ENCODE assay signal across 19 mouse cellular contexts in the genomic region with DNA sequence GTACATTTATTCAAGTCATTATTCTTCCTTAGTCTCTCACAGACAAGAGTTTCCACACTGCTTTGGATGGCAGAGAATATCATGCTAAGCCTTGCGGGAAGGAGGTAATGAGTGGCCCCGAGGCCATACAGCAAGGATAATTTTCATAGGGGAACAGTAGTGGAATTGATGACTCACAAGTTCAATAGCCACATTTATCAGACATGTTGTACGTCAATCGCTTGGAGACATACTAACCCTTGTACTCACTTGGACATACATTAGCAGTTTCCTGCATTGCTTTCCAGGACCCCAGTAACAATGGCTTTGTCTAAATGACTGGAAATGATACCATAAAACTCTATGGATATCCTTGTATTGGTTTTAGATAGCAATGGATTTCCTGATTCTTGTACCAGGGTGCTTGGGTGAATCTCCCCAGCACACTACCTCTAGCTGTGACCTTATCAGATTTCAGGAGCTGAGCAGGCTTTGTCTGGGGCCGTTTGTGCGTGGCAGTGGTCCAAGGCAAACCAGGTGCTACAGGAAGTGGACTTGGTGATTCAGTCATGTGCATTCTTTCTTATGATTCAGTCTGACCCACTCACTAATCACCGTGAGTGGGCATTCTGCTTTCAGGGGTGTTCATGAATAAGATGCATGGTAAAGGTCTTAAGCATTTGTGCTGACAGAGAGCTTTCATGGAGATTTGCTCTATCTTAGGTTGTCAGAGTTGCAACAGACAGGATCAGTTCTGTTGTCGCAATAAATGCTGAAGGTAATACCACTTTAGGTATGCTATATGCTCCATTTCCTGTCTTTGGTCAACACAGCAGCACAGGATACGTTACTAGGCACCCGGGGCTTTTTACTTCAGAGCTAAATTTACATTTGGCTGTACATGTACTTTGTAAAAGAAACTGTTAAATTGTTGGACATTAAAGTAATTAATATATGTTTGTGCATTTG.
DNase-seq lines count a peak whose midpoint lies in the region; ATAC-seq and TF ChIP-seq lines count a peak whose summit lies in the region.
"Had no signal": no experiment of that assay in that cellular context is flagged by ENCODE, and none has a peak within 500 bp of the region (broad histone marks: within the 10 kb centered on the region; RNA-seq: fewer than 3 reads in every experiment).

No protein-coding gene starts in this region.

- no peaks in the 10 kb centered on the region for H3K36me3 ChIP-seq in intestine, embryonic 15.5 days
- H3K36me3 ChIP-seq in small intestine, adult 2 months (ENCODE audit: control insufficient read depth, insufficient read depth, low read length), result no peaks in the 10 kb centered on the region
- H3K36me3 ChIP-seq: hindbrain, embryonic 15.5 days; liver, embryonic 15.5 days; neural tube, embryonic 13.5 days had no signal

- intact Hi-C loops in heart, postnatal 14 days (cut with DNase I), result no loop called here

- no peaks in the 10 kb centered on the region for H3K27me3 ChIP-seq in intestine, embryonic 15.5 days (replicated peaks)
- no peaks in the 10 kb centered on the region for H3K27me3 ChIP-seq in small intestine, adult 2 months (ENCODE audit: control insufficient read depth, insufficient read depth, low read length)
- H3K27me3 ChIP-seq: forebrain, embryonic 13.5 days; hindbrain, embryonic 15.5 days; liver, embryonic 15.5 days; neural tube, embryonic 13.5 days had no signal

- no peaks in the 10 kb centered on the region for H3K9me3 ChIP-seq in intestine, embryonic 15.5 days
- H3K9me3 ChIP-seq: forebrain, embryonic 13.5 days; hindbrain, embryonic 15.5 days; liver, embryonic 15.5 days; neural tube, embryonic 13.5 days had no signal

- no peak for TF ChIP-seq POLR2A in small intestine, adult 2 months (IDR thresholded peaks at IDR 0.05; ENCODE audit: low read depth, low read length)

- DNase-seq in lung, adult 18-20 months, result peak; percentile 36 to 56
- DNase-seq in lung, postnatal 14 days, result no peak
- peak; percentile 85 for DNase-seq in 416B (ENCODE audit: low read depth)
- DNase-seq in spleen, postnatal 10 days (ENCODE audit: low spot score in 2 of 2), result no peak
- no peak for DNase-seq in cerebellum, adult 11-12 months
- no peak for DNase-seq in heart, postnatal 14 days
- DNase-seq: cerebellum, postnatal 14 days; gastrocnemius, postnatal 25 days; heart, postnatal 10 days; kidney, adult 18-20 months; kidney, postnatal 25 days; layer of hippocampus, adult 9-11 months; thymus, postnatal 25 days had no signal

- TF ChIP-seq CTCF in small intestine, adult 2 months (IDR thresholded peaks at IDR 0.05; ENCODE audit: extremely low read depth, insufficient read length, insufficient replicate concordance, low read depth, low read length), result no peak

- peak; percentile 74 for ATAC-seq in intestine, embryonic 15.5 days
- ATAC-seq: forebrain, embryonic 13.5 days had no signal

- H3K9ac ChIP-seq in intestine, embryonic 15.5 days, result no peak overlapping the region
- H3K9ac ChIP-seq: forebrain, embryonic 13.5 days; hindbrain, embryonic 15.5 days; liver, embryonic 15.5 days; neural tube, embryonic 13.5 days had no signal

- no peak overlapping the region for H3K4me2 ChIP-seq in intestine, embryonic 15.5 days (replicated peaks)
- H3K4me2 ChIP-seq: forebrain, embryonic 13.5 days; hindbrain, embryonic 15.5 days; liver, embryonic 15.5 days; neural tube, embryonic 13.5 days had no signal

- peak overlapping the region; percentile 36; the same call in 1 of the 2 replicates for H3K27ac ChIP-seq in intestine, embryonic 15.5 days
- peak overlapping the region; percentile 91 for H3K27ac ChIP-seq in small intestine, adult 2 months (ENCODE audit: insufficient read depth, low read depth, low read length)
- H3K27ac ChIP-seq: forebrain, embryonic 13.5 days; hindbrain, embryonic 15.5 days; liver, embryonic 15.5 days; neural tube, embryonic 13.5 days had no signal

- H3K4me3 ChIP-seq in intestine, embryonic 15.5 days (replicated peaks), result no peak overlapping the region
- no peak overlapping the region for H3K4me3 ChIP-seq in small intestine, adult 2 months (ENCODE audit: low read depth, low read length)
- H3K4me3 ChIP-seq: forebrain, embryonic 13.5 days; hindbrain, embryonic 15.5 days; liver, embryonic 15.5 days; neural tube, embryonic 13.5 days had no signal

- 61% methylated on average over 10 of the region's 10 CpGs for WGBS in intestine, embryonic 15.5 days
- 20% methylated on average over 10 of the region's 10 CpGs for WGBS in small intestine, adult 2 months

- no peaks in the 10 kb centered on the region for H3K4me1 ChIP-seq in intestine, embryonic 15.5 days (replicated peaks)
- peaks cover 7% of the 10 kb centered on the region; the same call in 1 of the 2 replicates for H3K4me1 ChIP-seq in small intestine, adult 2 months (ENCODE audit: control insufficient read depth, insufficient read depth, insufficient read length, low read length)
- H3K4me1 ChIP-seq: forebrain, embryonic 13.5 days; hindbrain, embryonic 15.5 days; liver, embryonic 15.5 days; neural tube, embryonic 13.5 days had no signal

Comparison
In these comparisons a context has a peak if more than half of its experiments do, and no peak if none do; other contexts are left out.
1. DNase-seq: peak in lung, adult 18-20 months (2 of 2) and 416B (single experiment); none in lung, postnatal 14 days (single experiment), spleen, postnatal 10 days (0 of 2), cerebellum, adult 11-12 months (single experiment) and heart, postnatal 14 days (0 of 2).